Mouse (Mus musculus) embryonic fibroblast, embryonic 13.5 days (primary cell): ENCODE measurements at regions not wholly inside any gene's neighbourhood (a gene's known extent, or its start where the extent isn't known, plus 50 kb on each side); places are given as distances from the start of the nearest gene placed in this dataset.

Experiments
- CTCF ChIP-seq: IDR thresholded peaks from 2 replicates; pipeline ENCODE4 v1.5.1; 2011; ENCODE audit warnings: mild to moderate bottlenecking, control low read depth, low read length, moderate library complexity, borderline replicate concordance; ENCODE audit not compliant: insufficient read depth
- POLR2A ChIP-seq: IDR thresholded peaks from 2 replicates; pipeline ENCODE4 v1.6.1; 2011; ENCODE audit warnings: low read depth, mild to moderate bottlenecking, control low read depth, low read length, moderate library complexity

GRCm38 (mm10) chr12:51073503-51073902 lies 274.4 kb upstream of the G2e3 start:
- TF ChIP-seq POLR2A (no peak), CTCF (no peak)
